Mouse (Mus musculus): ENCODE results near the gene Rnf183. TPM values are rescaled to one million over a fixed set of nuclear protein-coding genes. Genes with fewer than 3 reads are reported as not detected.
A peak's percentile ranks its signal among the peaks of the same experiment; 100 is the strongest.

Rnf183 gene
- polyA plus RNA-seq, 1 experiment from 2014 or later: not detected

DNA sequence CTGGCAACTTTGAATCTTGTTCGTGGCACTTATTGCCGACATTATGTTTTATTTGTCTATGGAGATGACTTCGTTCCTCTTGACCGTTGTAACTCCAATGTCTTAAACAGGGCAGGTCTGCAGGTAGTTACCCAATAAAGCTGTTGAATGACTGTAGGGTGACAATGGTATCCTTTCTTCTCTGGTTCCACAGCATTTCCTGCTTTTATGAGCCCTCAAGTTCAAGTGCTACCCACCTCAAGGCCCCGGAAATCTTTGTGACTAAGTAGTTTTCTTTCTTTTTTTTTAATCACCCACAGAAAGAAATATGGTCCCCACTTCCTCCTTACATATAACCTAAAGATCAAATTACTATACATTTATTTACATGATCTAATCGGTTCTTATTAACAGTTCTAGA, 40.7 kb upstream of the Rnf183 start:
- H3K9ac ChIP-seq (replicated peaks; ENCODE audit: low read depth): no peak overlapping the region
- no peak overlapping the region for H3K4me2 ChIP-seq (replicated peaks; ENCODE audit: low read depth, low read length)
- no peaks in the 10 kb centered on the region for H3K36me3 ChIP-seq (ENCODE audit: insufficient read depth, low read length)
- ATAC-seq (no peak), DNase-seq (ENCODE audit: low spot score) (peak; percentile 67)
- TF ChIP-seq EP300 (IDR thresholded peaks at IDR 0.05) (0 out of 2 replicates have a peak, but pooled peaks have one; percentile 13), CTCF (IDR thresholded peaks at IDR 0.05) (no peak)
- WGBS: 46% methylated on average over 6 of the region's 6 CpGs
- H3K4me3 ChIP-seq (ENCODE audit: low read depth, low read length): no peak overlapping the region
- H3K4me1 ChIP-seq (ENCODE audit: insufficient read depth, low read depth, low read length): no peaks in the 10 kb centered on the region
- no peaks in the 10 kb centered on the region for H3K9me3 ChIP-seq (ENCODE audit: low read length)
- no peaks in the 10 kb centered on the region for H3K27me3 ChIP-seq (replicated peaks; ENCODE audit: insufficient read depth, low read length)
- peak overlapping the region; percentile 48 for H3K27ac ChIP-seq (ENCODE audit: low read length)

DNA sequence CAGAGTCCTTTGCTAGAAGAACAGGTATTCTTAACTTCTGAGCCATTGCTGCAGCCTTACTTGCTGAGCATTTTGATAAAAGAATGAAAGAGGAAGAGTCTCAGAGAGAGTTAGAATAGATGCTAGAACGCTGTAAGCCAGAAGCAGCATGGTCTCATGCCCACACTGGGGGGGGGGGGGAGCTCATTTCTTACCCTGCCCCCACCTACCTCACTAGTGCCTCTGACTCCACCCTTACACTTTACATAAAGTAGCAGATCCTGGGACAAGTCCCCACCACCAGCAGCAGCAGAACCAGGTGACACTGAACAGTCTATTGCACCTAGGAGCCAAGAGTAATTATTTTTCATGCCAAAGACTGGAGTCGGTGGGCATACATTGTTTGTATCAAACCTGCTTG, 40.1 kb upstream of the Rnf183 start:
- Histone ChIP-seq H3K27ac (ENCODE audit: low read length) (peak overlapping the region; percentile 48), H3K4me3 (ENCODE audit: low read depth, low read length) (no peak overlapping the region), H3K4me2 (replicated peaks; ENCODE audit: low read depth, low read length) (no peak overlapping the region), H3K27me3 (replicated peaks; ENCODE audit: insufficient read depth, low read length) (no peaks in the 10 kb centered on the region), H3K9me3 (ENCODE audit: low read length) (no peaks in the 10 kb centered on the region), H3K9ac (replicated peaks; ENCODE audit: low read depth) (no peak overlapping the region), H3K4me1 (ENCODE audit: insufficient read depth, low read depth, low read length) (no peaks in the 10 kb centered on the region; the same call in 1 of the 2 replicates), H3K36me3 (ENCODE audit: insufficient read depth, low read length) (no peaks in the 10 kb centered on the region)
- TF ChIP-seq CTCF (IDR thresholded peaks at IDR 0.05) (no peak), EP300 (IDR thresholded peaks at IDR 0.05) (no peak)
- 45% methylated on average over 2 of the region's 2 CpGs for WGBS
- ATAC-seq (no peak), DNase-seq (ENCODE audit: low spot score) (no peak)

DNA sequence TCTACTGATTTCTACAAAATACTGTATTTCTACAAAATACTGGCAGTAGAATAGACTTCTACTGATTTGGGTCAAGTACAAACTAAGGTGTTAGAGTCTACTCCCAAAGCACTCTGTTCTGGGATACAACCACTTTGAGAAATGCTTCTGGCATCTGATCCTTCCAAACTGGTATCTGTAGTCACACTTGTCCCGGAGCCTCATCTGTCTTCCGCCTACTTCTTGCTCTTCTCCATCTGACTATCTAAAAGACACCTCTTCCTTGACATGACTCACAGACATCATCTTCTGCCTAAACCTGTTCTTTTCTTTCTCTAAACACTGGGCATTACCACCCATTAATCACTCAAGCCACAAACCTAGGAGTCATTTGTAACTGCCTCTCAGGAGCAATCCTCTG, 37.0 kb upstream of the Rnf183 start:
- H3K9ac ChIP-seq (replicated peaks; ENCODE audit: low read depth): no peak overlapping the region
- no peak for ATAC-seq
- no peak overlapping the region for H3K27ac ChIP-seq (ENCODE audit: low read length)
- no peaks in the 10 kb centered on the region; the same call in 1 of the 2 replicates for H3K4me1 ChIP-seq (ENCODE audit: insufficient read depth, low read depth, low read length)
- no peak overlapping the region for H3K4me2 ChIP-seq (replicated peaks; ENCODE audit: low read depth, low read length)
- no peaks in the 10 kb centered on the region for H3K36me3 ChIP-seq (ENCODE audit: insufficient read depth, low read length)
- H3K27me3 ChIP-seq (replicated peaks; ENCODE audit: insufficient read depth, low read length): no peaks in the 10 kb centered on the region
- H3K4me3 ChIP-seq (ENCODE audit: low read depth, low read length): no peak overlapping the region
- H3K9me3 ChIP-seq (ENCODE audit: low read length): no peaks in the 10 kb centered on the region
- TF ChIP-seq EP300 (IDR thresholded peaks at IDR 0.05) (no peak), CTCF (IDR thresholded peaks at IDR 0.05) (no peak)
- WGBS: 97% methylated on average over 2 of the region's 2 CpGs
- DNase-seq (ENCODE audit: low spot score): no peak

DNA sequence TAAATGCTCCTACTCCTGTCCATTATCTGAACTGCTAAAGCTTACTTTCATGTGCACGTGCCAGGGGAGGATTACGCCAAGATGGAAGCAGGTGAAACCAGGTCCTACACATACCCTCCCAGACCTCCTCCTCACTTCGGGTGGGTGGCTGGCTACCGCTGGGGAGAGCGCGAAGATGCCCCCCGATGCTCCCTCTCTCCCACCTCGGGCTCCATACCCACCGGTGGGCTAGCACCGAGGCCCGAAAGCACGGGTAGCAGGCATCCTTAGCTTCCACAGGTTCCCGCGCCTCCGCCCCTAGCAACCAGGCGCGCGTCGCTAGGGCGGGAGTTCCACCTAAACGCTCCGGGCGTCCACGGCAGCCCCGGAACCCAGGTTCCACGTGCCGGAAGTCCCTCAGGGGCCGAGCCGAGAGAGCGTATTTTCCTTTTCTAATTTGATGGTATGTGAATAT, 35.6 kb upstream of the Rnf183 start, which contains the start of gene Wdr31:
TSS of gene Wdr31 (minus strand) at position 299 of the 454 bp plus-strand sequence.
- no peaks in the 10 kb centered on the region; the same call in 1 of the 2 replicates for H3K4me1 ChIP-seq (ENCODE audit: insufficient read depth, low read depth, low read length)
- H3K27ac ChIP-seq (ENCODE audit: low read length): no peak within 1 kb of the TSS
- DNase-seq (ENCODE audit: low spot score) (peak; percentile 70), ATAC-seq (peak; percentile 91)
- H3K4me2 ChIP-seq (replicated peaks; ENCODE audit: low read depth, low read length): peak within 1 kb of the TSS; percentile 69
- under 1% methylated on average over 27 of the region's 30 CpGs for WGBS
- H3K4me3 ChIP-seq (ENCODE audit: low read depth, low read length): peak within 1 kb of the TSS; percentile 52
- no peaks in the 10 kb centered on the region for H3K27me3 ChIP-seq (replicated peaks; ENCODE audit: insufficient read depth, low read length)
- no peaks in the 10 kb centered on the region for H3K9me3 ChIP-seq (ENCODE audit: low read length)
- H3K9ac ChIP-seq (replicated peaks; ENCODE audit: low read depth): no peak within 1 kb of the TSS
- H3K36me3 ChIP-seq (ENCODE audit: insufficient read depth, low read length): no peaks in the 10 kb centered on the region
- TF ChIP-seq CTCF (IDR thresholded peaks at IDR 0.05): no peak
- no peak for TF ChIP-seq EP300 (IDR thresholded peaks at IDR 0.05)

DNA sequence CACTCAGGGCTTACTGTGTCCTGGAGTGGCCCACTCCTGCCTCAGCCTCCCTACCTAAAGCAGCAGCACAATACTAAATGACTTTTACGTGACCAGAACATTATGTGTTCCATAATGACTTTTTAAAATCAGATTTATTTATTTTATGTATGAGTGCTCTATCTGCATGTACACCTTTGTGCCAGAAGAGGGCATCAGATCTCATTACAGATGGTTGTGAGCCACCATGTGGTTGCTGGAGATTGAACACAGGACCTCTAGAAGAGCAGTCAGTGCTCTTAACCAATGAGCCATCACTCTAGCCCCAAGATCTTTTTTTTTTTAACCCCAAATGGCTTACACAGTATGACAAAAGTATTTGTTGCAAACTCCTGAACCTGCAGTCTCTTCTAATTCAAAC, 33.1 kb upstream of the Rnf183 start:
- DNase-seq (ENCODE audit: low spot score) (no peak), ATAC-seq (no peak)
- no peak overlapping the region for H3K9ac ChIP-seq (replicated peaks; ENCODE audit: low read depth)
- no peaks in the 10 kb centered on the region for H3K36me3 ChIP-seq (ENCODE audit: insufficient read depth, low read length)
- H3K9me3 ChIP-seq (ENCODE audit: low read length): no peaks in the 10 kb centered on the region
- H3K4me3 ChIP-seq (ENCODE audit: low read depth, low read length): no peak overlapping the region
- no peak for TF ChIP-seq EP300 (IDR thresholded peaks at IDR 0.05)
- TF ChIP-seq CTCF (IDR thresholded peaks at IDR 0.05): peak; percentile 39
- 82% methylated on average over 1 of the region's 1 CpGs for WGBS
- H3K27me3 ChIP-seq (replicated peaks; ENCODE audit: insufficient read depth, low read length): no peaks in the 10 kb centered on the region
- no peak overlapping the region for H3K4me2 ChIP-seq (replicated peaks; ENCODE audit: low read depth, low read length)
- no peaks in the 10 kb centered on the region; the same call in 1 of the 2 replicates for H3K4me1 ChIP-seq (ENCODE audit: insufficient read depth, low read depth, low read length)
- H3K27ac ChIP-seq (ENCODE audit: low read length): no peak overlapping the region

DNA sequence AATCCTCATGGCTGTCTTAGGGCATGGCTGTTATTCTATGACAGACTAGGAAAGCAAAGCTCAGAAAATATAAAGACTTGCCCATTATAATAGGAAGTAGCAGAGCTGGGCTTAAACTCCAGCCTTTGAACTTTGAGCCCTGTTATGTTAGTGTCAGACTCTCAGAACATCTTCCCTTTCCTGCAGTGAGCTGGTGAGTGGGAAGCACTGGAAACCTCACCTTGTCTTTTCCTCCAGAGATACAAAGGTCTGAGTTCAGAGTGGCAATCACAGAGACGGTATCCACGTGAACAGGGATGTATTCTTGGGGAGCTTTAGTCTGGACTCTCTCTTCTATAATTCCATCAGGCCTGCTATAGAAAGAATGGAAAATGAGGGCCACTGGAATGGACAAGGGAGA, 28.1 kb upstream of the Rnf183 start:
- 78% methylated on average over 2 of the region's 2 CpGs for WGBS
- H3K27ac ChIP-seq (ENCODE audit: low read length): no peak overlapping the region
- no peaks in the 10 kb centered on the region for H3K27me3 ChIP-seq (replicated peaks; ENCODE audit: insufficient read depth, low read length)
- H3K9ac ChIP-seq (replicated peaks; ENCODE audit: low read depth): no peak overlapping the region
- TF ChIP-seq EP300 (IDR thresholded peaks at IDR 0.05) (no peak), CTCF (IDR thresholded peaks at IDR 0.05) (no peak)
- no peaks in the 10 kb centered on the region for H3K9me3 ChIP-seq (ENCODE audit: low read length)
- no peaks in the 10 kb centered on the region for H3K36me3 ChIP-seq (ENCODE audit: insufficient read depth, low read length)
- H3K4me2 ChIP-seq (replicated peaks; ENCODE audit: low read depth, low read length): no peak overlapping the region
- no peak for DNase-seq (ENCODE audit: low spot score)
- no peak for ATAC-seq
- H3K4me3 ChIP-seq (ENCODE audit: low read depth, low read length): no peak overlapping the region
- no peaks in the 10 kb centered on the region; the same call in 1 of the 2 replicates for H3K4me1 ChIP-seq (ENCODE audit: insufficient read depth, low read depth, low read length)

DNA sequence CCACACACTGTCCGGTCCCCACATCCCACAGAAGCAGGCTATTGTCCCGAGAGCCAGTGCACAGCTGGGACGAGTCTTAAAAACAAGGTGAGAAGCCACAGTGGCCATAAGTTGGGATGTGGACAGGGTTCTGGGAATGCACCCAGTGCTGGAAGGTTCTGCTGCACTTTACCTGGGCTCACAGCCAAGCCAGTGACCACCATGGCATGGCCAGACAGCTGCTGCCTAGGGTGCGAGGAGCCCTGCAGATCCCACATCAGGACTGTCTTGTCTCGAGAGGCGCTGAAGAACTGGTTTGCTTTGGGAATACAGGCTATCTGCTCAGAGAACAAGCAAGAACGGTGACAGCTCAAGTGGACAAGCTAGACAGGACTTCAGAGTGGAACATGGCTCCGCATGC, 25.3 kb upstream of the Rnf183 start:
- H3K4me3 ChIP-seq (ENCODE audit: low read depth, low read length): no peak overlapping the region
- WGBS: 90% methylated on average over 8 of the region's 8 CpGs
- TF ChIP-seq CTCF (IDR thresholded peaks at IDR 0.05) (no peak), EP300 (IDR thresholded peaks at IDR 0.05) (no peak)

More for the DNA sequence above, 25.3 kb upstream of the Rnf183 start:
- ATAC-seq (no peak), DNase-seq (ENCODE audit: low spot score) (no peak)
- no peak overlapping the region for H3K4me2 ChIP-seq (replicated peaks; ENCODE audit: low read depth, low read length)
- no peaks in the 10 kb centered on the region; the same call in none of the 2 replicates for H3K4me1 ChIP-seq (ENCODE audit: insufficient read depth, low read depth, low read length)
- no peak overlapping the region for H3K27ac ChIP-seq (ENCODE audit: low read length)
- H3K9ac ChIP-seq (replicated peaks; ENCODE audit: low read depth): no peak overlapping the region
- no peaks in the 10 kb centered on the region for H3K27me3 ChIP-seq (replicated peaks; ENCODE audit: insufficient read depth, low read length)
- no peaks in the 10 kb centered on the region for H3K9me3 ChIP-seq (ENCODE audit: low read length)
- no peaks in the 10 kb centered on the region for H3K36me3 ChIP-seq (ENCODE audit: insufficient read depth, low read length)
